Mouse (Mus musculus) megakaryocyte, adult 5-6 weeks (primary cell): ENCODE results near the gene Dph5. TPM values are rescaled to one million over a fixed set of nuclear protein-coding genes. Genes with fewer than 3 reads are reported as not detected.
A peak's percentile ranks its signal among the peaks of the same experiment; 100 is the strongest.
"Not testable (repeated sequence)": the region's sequence is repeated elsewhere in the genome, so short reads cannot be mapped to it uniquely, and the experiment has no call there.

Experiments
- ATAC-seq: 2 replicates; pipeline ENCODE4 v1.8.0; 2016; ENCODE audit warnings: mild to moderate bottlenecking, inconsistent platforms; ENCODE audit not compliant: poor library complexity, severe bottlenecking
- total RNA-seq, 2 experiments: library from RNA; stranded (forward) in 1 of 2; stranded (reverse) in 1 of 2; fragments of 153-499, 151-499 nt in 1 of 2; fragments of 221-1000, 200-1000 nt in 1 of 2; gene quantifications; 2 replicates each; pipeline versions ENCODE4 v1.2.3 to v1.2.4; 2015 to 2017

The Dph5 gene
- total RNA-seq, 2 experiments from 2014 or later: 10.2 to 27.3 TPM

DNA sequence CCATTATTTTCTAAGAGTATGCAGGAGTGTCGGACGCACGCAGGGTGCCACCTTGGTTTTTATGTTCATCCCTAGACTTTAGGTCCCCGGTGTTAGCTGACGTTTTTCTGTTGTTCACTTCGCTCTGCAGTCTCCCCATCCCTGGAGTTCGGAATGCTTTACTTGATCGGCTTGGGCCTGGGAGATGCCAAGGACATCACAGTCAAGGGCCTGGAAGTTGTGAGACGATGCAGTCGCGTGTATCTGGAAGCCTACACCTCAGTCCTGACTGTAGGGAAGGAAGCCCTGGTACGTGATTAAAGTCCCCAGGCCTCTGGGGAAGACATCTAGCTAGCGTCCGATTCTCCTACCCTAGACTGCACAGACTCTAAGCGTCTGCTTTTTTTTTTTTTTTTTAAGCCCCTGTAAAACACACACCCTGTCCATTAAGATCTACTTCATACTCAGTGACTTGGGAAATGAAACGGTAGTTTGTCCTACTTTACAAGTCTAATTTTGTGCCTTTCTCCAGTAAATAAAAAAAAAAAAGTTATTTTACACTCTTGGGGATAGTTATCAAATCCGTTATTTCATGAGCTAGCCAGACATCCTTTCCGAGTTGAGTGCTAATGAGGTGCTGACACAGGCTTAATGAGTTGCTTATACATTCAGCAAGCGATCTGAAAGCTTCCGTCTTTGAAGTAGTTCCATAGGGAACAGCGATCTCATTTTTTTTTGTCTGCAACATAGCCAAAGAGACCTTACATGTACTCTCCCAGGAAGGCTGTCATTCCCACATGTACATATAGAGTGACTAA is 871 bp downstream of the Dph5 start:
- peak; percentile 46 for ATAC-seq

DNA sequence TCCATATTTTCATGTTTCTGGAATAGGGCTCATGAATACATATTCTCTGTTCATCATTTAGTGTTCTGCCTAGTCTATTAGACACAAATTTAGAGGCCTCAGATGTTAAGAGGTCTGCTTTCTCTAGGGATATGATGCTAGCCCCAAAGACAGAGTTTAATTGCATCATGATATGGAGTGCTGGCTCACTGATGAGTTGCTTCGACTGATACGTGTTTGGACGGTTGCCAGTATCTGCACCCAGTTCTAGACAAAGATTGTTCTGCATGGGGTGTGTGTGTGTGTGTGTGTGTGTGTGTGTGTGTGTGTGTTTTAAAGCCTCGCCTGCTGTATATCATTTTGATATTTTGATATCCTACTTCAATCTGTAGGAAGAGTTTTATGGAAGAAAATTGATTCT is 4.7 kb downstream of the Dph5 start:
- ATAC-seq: no peak

DNA sequence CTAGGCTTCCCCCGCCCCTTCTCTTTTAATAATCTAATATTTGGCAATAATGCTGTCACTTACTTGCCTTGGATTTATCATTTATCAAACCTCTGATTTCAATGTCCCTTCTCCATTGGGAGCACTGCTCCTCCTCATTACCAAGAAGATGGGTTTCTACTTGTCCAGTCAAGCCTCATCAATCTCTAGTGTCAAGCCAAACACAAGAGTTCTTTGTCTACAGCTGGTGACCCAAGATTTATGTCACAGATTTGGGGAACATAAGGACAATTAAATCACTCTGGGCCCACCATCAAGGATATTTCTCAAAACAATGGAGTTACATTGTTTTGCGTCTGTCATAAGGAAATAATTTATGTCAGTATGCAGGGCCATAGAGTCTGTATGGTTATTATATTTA is 5.5 kb downstream of the Dph5 start:
- ATAC-seq: no peak

DNA sequence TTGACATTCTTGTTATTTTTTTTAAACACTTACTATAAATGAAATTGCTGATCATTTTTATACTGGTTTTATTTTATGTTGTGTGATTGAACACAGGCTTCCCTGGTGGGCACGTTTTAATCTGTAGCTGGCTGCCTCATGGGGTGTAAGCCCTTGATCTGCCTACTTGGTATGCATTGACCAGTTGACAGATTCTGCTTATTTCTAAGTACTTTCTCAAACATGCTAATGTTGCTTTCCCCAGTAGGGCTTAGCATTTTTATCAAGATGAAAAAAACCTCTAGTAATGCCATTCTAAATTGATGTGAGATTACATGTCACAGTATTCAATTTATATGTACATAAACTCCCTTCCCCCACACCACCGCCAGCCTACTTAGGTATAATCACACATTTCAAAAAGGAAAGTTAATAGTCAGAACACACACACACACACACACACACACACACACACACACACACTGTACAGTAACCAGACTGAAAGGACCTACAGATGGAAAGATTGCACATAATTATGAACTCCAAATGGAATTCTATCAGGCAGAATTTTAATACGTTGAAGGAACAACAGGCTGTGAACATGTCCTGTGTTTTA is 10.8 kb downstream of the Dph5 start:
- no peak for ATAC-seq

DNA sequence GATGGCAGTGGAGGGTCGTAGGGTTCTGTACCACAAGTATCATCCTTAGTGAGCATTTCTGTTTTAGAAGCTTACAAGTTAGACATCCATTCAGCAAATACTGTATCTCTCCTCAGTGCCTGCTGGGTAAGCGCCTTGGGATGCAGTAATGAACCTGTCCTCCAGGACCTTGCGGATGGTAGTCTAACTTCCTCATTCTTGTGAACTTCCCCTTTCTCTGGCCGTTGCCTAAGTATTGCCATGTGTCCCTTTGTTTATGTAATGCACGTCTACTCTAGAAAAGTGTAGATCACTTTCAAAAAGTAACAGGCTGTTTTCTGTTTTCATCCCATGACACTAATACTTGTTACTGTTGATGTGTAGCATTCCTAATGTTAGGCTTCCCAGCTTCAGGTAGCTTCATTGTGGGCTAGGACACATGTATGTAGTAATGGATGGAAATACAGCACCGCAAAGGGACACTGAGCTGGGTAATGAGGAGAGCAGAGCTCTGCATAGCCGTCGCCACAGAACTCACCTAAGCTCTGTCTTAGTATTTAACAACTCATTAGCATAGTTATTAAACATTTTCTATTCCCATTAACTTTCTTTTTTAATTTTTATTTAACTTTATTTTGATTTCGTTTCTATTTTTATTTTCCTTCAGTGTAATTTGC is 14.8 kb downstream of the Dph5 start:
- peak; percentile 98 for ATAC-seq

DNA sequence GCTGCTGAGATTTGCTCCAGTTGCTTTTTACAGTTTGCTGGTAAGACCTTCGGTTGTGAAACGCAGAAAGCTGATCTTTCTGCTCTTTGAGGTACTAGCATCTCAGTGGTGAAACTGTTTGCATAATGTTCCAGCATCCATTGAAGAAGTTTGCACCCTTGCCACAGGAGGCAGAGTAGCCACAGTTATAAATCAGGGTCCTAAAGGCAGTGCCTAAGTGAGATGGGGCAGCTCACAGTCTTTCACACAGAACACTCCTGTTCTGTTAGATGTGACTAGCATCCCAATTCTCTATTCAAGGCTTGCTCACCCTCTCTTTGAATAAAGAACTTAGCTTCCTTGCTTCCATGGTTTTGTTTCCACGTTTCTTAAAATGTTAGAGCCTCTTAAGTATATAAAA is 17.4 kb downstream of the Dph5 start:
- peak; percentile 27; the same call in 1 of the 2 replicates for ATAC-seq

DNA sequence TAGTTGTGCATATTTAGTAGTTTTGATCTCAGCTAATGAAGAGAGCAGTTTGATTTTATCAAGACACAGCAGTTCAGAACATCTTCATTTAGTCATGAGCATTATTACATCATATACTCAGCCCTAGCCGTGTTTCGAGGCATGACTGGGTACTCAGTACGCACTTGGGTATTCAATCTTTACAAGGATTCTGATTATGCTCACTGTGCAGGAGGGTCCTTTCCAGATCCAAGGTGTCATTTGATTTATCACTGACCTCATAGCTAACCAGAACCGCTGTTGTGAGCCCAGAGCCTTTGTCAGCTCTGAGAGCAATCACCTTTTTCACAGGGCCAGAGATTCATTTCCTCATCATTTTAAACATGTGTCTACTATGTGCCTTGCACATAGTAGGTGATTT is 17.9 kb downstream of the Dph5 start:
- ATAC-seq: no peak

DNA sequence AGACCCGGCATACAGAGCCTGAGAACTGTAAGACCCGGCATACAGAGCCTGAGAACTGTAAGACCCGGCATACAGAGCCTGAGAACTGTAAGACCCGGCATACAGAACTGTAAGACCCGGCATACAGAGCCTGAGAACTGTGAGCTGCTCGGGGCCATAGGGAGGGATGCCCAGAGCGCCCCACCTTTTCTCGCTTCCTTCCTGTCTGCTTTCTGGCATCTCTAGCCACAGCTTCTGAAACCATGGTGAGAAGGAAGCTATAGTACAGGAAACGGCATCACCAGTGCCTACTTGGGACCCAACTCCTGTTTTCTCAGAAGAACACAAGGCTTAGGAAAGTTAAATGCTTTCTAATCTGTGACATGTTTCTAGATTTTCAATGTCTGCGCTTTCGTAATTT is 19.8 kb downstream of the Dph5 start:
- ATAC-seq: not testable (repeated sequence)

DNA sequence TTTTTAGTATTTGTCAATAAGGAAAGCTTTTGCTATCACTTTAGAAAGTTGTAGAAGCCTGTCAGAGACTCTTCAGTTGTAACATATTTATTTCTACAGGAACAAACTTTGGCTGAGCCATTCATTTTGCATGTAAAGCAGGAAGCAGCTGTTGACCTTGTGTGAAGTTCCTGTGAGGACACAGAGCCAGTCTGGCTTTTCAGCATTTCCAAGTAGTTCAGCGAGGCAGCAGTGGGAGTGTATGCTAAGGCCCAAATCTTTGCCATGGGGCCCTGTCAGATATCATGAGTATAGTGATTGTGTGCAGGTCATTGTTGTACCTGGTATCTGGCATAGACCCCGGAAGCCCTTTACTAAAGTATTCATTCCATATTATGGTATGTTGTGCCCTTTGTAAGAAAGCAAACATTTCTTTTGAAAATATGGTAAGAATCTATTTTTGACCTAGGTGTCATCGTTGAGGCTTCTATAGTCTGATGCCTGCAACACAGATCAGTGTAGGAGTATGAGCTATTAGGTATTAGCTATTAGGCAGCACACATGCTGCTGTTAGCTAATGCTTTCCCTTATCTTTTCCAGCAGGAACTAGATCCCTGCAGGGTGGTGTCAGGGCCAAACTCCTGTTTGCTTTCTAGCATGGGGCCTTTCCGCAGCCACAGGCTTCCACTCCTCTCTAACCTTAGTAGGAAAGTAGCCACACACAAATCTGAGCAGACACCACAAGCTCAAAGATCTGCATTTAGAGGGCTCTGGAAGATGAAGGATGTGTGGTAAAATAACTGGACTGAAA is 37.0 kb downstream of the Dph5 start:
- no peak for ATAC-seq

DNA sequence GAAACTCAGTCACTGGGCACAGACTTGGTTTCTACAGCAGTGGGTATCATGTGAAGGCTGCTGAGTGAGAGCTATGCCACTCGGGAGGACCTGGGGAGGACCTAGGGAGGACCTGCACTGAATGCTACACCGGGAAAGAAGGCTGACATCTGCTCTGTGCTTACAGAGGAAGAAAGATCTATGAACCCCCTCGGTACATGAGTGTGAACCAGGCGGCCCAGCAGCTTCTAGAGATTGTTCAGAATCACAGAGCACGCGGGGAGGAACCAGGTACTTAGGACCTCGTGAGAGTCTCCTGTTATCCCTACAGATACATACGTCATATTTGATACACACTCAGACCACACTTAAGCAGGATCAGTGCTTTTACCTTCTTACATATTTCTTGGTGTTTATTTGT is 38.9 kb downstream of the Dph5 start:
- ATAC-seq: no peak

DNA sequence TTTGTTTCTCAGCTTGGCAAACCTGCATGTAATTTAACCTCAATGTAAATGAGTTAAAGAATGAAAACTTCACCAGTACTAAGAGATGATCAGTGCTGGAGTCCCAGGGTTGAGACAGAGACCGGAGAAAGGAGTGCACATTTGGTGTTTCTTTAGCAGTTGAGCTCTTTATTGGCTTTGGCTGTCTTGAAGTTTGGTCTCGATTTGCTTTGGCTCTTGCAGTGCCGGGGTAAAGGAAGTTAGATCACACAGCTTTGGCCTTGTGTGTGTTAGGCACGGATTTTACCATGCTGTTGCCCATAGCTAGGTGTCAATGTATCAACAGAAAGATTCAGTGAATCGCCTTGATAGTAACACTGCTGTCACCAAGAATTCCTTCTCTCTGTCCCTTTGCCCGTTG is 44.1 kb downstream of the Dph5 start:
- ATAC-seq: no peak

DNA sequence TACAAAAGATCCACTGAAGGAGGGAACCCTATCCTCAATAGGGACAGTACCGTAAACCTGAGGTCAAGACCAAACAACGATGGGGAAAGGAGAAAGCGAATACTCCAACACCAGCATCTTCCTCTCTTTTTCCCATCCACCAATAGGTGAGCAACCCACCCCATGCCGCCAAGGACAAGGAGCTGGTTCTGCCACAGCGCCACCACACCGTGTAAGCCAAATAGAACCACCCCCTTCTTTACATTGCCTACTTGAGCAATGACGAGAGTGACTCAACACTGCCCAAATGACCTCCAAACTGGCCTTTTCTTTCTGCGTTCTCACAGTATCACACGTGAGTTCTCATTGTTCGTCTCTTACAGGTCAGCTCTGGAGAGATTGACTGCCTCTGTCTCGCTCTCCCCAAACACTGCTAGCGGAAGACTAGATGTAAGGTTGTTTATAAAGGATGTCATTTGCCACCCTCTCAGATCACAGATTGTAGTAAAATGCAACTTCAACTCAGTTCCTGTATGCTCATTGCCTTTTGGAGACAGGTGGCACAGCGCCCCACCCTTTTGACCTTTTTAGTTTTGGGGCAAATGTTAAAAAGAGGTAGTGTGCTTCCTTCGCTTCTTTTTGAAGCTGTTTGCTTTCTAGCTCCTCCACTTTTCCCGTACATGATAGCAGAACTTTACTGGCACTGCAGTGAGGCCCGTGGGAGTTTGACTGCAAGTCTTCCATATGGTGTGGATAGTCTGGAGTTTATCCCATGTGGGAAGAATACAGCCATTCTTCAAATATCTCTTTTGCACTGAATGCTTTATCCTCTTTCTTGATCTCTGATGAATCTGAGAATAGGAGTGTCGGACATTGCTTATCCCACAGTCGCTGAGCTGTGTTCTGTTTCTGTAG is 45.9 kb downstream of the Dph5 start:
- no peak for ATAC-seq

DNA sequence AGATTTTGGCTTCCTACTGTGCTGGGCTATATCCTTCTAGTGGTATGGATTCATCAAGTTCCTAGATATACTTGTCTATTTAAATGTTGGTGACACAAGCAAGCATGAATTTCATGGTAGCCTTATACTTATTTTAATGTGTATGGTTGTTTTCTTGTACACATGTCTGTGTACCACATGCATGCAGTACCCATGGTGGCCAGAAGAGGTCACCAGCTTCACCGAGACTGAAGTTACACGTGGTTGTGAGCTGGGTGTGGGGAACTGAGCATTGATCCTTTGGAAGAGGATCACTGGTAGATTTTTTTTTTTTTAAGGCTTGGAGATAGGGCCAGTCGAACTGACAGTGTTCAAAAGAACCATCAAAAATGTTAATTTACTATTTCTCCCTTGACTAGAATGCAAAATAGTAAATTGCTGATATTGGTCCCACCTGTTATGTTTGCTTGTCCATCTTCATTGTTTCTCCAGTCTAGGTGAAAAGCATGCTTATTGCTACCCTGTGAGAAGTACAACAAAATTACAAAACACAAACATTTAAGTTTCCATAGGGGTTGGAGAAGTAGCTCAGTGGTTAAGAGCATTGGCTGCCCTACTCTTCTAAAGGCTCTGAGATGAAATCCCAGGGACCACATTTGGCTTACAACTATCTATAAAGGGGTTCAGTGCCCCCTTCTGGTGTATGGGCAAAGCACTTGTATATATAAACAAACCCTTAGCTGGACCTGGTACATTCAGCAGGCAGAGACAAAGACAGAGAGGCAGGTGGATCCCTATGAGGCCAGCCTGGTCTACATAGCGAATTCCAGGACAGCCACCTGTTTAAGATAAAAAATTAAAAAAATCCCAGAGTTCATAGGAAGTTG is 49.3 kb downstream of the Dph5 start:
- ATAC-seq: peak; percentile 92

DNA sequence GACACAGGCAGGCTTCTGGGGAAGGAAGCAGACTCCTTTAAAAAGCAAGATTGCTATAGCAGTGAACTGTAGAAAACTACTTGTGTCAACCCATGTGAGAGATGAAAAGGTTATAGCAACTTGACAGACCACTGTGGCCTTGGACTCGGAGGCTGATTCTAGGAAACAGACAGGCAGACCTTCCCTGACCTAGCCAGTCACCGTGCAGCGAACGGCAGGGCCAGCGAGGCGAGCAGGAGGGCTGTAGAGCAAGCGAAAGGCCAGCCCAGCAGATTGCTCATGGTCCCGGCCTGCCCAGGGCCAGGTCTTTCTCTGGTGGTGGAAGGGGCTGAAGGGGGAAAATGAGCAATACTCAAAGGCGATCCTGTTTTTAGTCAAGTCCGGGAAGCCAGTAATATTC is 50.2 kb downstream of the Dph5 start:
- no peak for ATAC-seq

DNA sequence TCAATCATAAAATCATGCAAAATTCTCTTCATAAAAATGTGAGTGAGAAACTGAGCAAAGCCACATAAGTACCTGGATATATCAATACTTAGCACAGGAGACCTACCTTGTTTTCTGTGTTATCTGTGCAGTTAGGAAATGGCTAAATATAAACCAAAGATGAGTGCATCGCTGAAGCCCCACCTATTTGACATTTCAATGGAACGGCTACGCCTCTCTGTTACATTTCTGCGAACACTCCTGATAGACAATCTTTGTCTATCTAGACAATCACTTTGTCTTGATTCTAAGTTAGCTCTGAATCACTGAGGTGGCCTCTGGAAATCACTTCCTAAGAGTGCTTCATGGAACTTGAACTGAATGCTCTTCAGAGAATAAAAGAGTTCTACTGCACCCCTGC is 52.9 kb downstream of the Dph5 start:
- ATAC-seq: no peak

DNA sequence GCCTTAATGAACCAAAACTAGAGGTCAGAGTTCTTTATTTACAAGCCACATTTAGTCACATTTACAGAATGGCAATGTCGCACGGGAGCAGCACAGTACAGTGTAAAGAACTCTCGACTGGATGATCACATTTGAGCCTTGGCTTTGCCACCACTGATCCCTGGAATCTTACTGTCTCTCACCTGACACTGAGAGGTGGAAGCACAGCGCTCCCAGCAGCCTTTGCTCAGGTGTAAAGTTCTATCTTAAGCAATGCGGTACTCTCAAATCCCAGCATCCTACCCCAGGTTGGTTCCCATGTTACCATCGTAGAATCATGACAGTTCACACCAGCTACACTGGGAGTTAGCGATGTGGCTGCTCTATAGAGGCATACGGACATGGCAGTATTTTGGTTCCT is 53.8 kb downstream of the Dph5 start:
- ATAC-seq: no peak

DNA sequence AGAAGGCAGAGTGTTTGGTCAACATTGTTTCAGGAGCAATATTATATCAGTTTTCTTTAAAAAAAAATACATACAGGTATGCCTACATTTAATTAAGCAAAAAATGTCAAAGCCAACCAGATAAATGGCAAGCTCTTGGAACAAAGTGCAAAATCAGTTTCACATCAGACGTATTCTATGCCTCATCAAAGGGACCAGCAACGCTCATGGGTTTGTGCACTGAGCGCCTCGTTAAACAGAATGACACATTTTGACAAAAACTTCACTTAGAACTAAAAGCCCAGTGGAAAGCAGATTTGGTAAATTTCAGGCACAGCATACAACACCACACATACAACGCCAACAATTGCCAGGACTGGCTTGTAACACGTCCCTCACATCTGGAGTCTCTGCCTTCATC is 56.7 kb downstream of the Dph5 start:
- ATAC-seq: no peak

DNA sequence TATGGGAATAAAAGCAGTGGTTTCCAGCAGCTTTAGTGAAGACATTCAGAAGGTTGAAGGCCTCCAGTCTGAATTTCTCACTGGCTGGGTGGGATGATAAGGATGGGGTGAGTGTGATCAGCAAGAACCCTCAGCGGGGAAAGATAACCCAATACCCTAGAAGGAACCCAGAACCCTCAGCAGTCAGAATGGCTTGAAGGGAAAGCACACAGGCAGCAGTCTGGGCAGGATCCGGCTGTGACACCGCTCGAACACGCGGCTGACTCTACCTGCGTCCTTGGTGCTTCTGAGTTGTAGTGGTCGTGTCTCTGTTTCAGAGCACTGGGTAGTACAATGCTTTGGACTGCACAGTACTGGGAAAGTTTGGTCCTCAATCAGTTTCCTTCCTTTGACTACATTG is 58.6 kb downstream of the Dph5 start:
- no peak for ATAC-seq

DNA sequence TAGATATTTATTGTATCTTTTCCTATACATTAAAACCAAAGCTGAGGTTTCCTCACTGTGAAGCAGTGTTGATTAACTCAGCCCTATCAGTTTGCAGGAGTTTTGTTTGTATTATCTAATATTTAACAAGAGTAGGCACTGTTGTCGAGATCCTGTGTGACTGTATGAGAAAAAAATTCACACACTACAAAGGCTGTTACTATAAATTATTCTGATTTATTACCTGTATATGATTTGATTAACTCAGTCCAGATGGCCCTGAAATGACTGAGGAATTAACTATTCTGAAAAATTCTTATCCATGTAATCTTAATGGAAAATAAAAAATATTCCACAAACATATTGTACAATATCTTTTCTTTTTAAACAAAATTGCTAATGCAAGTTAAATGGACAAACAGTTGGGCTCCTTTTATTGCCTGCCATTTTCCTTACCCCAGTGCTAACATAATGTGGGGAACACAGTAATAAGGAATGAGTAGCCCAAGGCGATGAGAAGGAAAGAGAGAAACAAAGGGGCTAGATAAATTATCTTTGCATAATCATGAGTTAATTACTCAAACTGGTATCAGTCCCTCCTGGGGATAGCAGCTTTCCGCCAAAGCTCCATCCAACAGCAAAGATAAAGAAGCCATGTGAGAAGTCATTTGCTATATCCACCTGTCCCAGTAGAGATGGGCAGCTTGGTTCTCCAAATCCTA is 61.7 kb downstream of the Dph5 start:
- no peak for ATAC-seq
